ENCODE assay signal across 9 mouse cellular contexts in genomic region chr8:72352951-72353699, GRCm38 (mm10). TPM values are rescaled to one million over a fixed set of nuclear protein-coding genes. Genes with fewer than 3 reads are reported as not detected.
DNase-seq lines count a peak whose midpoint lies in the region; ATAC-seq and TF ChIP-seq lines count a peak whose summit lies in the region.
"Had no signal": no experiment of that assay in that cellular context is flagged by ENCODE, and none has a peak within 500 bp of the region (broad histone marks: within the 10 kb centered on the region; RNA-seq: fewer than 3 reads in every experiment).

No protein-coding gene starts in this region.

- no peak for DNase-seq in embryonic facial prominence, embryonic 11.5 days (ENCODE audit: low spot score)
- no peak for DNase-seq in embryonic facial prominence, embryonic 10.5 days (ENCODE audit: low spot score)
- DNase-seq in left cerebral cortex, adult 2 months (ENCODE audit: extremely low spot score in 1 of 2, low spot score in 2 of 2), result no peak
- no peak for DNase-seq in left cerebral cortex, adult 8-10 months (ENCODE audit: low spot score in 2 of 2)
- peak; percentile 63 to 83 for DNase-seq in kidney, postnatal 36 days
- no peak for DNase-seq in c-Kit-positive CD71-positive TER-119-positive erythroid progenitor cells, embryonic 14.5 days (ENCODE audit: low spot score)
- DNase-seq in left cerebral cortex, adult 18-20 months (ENCODE audit: low spot score in 2 of 2), result no peak
- DNase-seq: cerebellum, adult 9-10 months had no signal

- no peak for TF ChIP-seq CTCF in left cerebral cortex, adult 2 months (IDR thresholded peaks at IDR 0.05)

- H3K36me3 ChIP-seq in embryonic facial prominence, embryonic 11.5 days (replicated peaks; ENCODE audit: control insufficient read depth, insufficient read depth, low read depth, low read length), result peaks cover 3% of the 10 kb centered on the region; the same call in 1 of the 2 replicates
- H3K36me3 ChIP-seq in embryonic facial prominence, embryonic 10.5 days (replicated peaks), result peaks cover 77% of the 10 kb centered on the region

- H3K9me3 ChIP-seq in embryonic facial prominence, embryonic 11.5 days (replicated peaks; ENCODE audit: control insufficient read depth, low read length), result no peaks in the 10 kb centered on the region
- H3K9me3 ChIP-seq in embryonic facial prominence, embryonic 10.5 days, result no peaks in the 10 kb centered on the region

- no peak overlapping the region for H3K27ac ChIP-seq in embryonic facial prominence, embryonic 11.5 days (replicated peaks; ENCODE audit: low read depth, low read length)
- H3K27ac ChIP-seq in embryonic facial prominence, embryonic 10.5 days (replicated peaks), result no peak overlapping the region
- H3K27ac ChIP-seq in left cerebral cortex, adult 2 months, result peak overlapping the region; percentile 45; the same call in 1 of the 2 replicates
- H3K27ac ChIP-seq in brown adipose tissue, adult 24 weeks (replicated peaks; ENCODE audit: low read depth, low read length), result peak overlapping the region; percentile 82

- no peaks in the 10 kb centered on the region for H3K4me1 ChIP-seq in embryonic facial prominence, embryonic 11.5 days (ENCODE audit: control insufficient read depth, insufficient read depth, low read length)
- no peaks in the 10 kb centered on the region for H3K4me1 ChIP-seq in embryonic facial prominence, embryonic 10.5 days
- peaks cover 35% of the 10 kb centered on the region for H3K4me1 ChIP-seq in brown adipose tissue, adult 24 weeks (ENCODE audit: control insufficient read depth, insufficient read depth, insufficient read length, low read length)

- no peak overlapping the region for H3K4me3 ChIP-seq in embryonic facial prominence, embryonic 11.5 days (ENCODE audit: low read depth, low read length)
- no peak overlapping the region for H3K4me3 ChIP-seq in embryonic facial prominence, embryonic 10.5 days
- H3K4me3 ChIP-seq in left cerebral cortex, adult 2 months, result no peak overlapping the region
- H3K4me3 ChIP-seq in brown adipose tissue, adult 24 weeks (ENCODE audit: insufficient read depth, low read depth, low read length), result no peak overlapping the region

- H3K9ac ChIP-seq in embryonic facial prominence, embryonic 11.5 days (replicated peaks; ENCODE audit: low read length), result no peak overlapping the region

- WGBS in embryonic facial prominence, embryonic 11.5 days, result 81% methylated on average over 8 of the region's 8 CpGs
- WGBS in embryonic facial prominence, embryonic 10.5 days, result 88% methylated on average over 8 of the region's 8 CpGs

- intact Hi-C loops in left cerebral cortex, adult 2 months (cut with DNase I), result no loop called here

- H3K27me3 ChIP-seq in embryonic facial prominence, embryonic 11.5 days (ENCODE audit: control insufficient read depth, insufficient read depth, low read length), result no peaks in the 10 kb centered on the region
- H3K27me3 ChIP-seq in embryonic facial prominence, embryonic 10.5 days (replicated peaks; ENCODE audit: low read depth, poor library complexity, severe bottlenecking), result no peaks in the 10 kb centered on the region

- no peak overlapping the region for H3K4me2 ChIP-seq in embryonic facial prominence, embryonic 11.5 days (ENCODE audit: low read depth, low read length)

- ATAC-seq in embryonic facial prominence, embryonic 11.5 days (replicated peaks; ENCODE audit: insufficient number of reproducible peaks, low FRiP score, low TSS enrichment, low read depth), result 0 out of 2 replicates have a peak, but pooled peaks have one; percentile 36

RNA-seq across cellular contexts. Expression of gene Klf2, which starts 34.3 kb away (rescaled TPM):
- polyA plus RNA-seq in embryonic facial prominence, embryonic 11.5 days (2014; fragmentation: Nextera tagmentation; extraction: Ambion mirVana), result 4.4 and 4.7 TPM in 2 replicates
- polyA plus RNA-seq in embryonic facial prominence, embryonic 10.5 days (2016; fragmentation: Nextera tagmentation; extraction: Ambion mirVana), result 3.1 and 3.7 TPM in 2 replicates
- total RNA-seq in left cerebral cortex, adult 2 months (2021), result 10 to 100 TPM; 17.1 to 32.3 TPM
- total RNA-seq in left cerebral cortex, adult 8-10 months (2022), result 10 to 100 TPM; 10.9 to 16.5 (median 13.2) TPM
- 30.6 and 88.0 TPM in 2 replicates for polyA plus RNA-seq in brown adipose tissue, adult 24 weeks (2012; ENCODE audit: insufficient read depth, insufficient read length, missing spikeins)
- total RNA-seq in left cerebral cortex, adult 18-20 months (2021), result 10 to 100 TPM; 15.2 to 23.6 TPM

RNA-seq across cellular contexts. Expression of gene Gm10282, which starts 48.1 kb away (rescaled TPM):
- 39.9 and 42.0 TPM in 2 replicates for polyA plus RNA-seq in embryonic facial prominence, embryonic 11.5 days (2014; fragmentation: Nextera tagmentation; extraction: Ambion mirVana)
- 31.3 and 36.9 TPM in 2 replicates for polyA plus RNA-seq in embryonic facial prominence, embryonic 10.5 days (2016; fragmentation: Nextera tagmentation; extraction: Ambion mirVana)
- 1 to 10 TPM; 3.9 to 6.2 TPM for total RNA-seq in left cerebral cortex, adult 2 months (2021)
- total RNA-seq in left cerebral cortex, adult 8-10 months (2022), result 1 to 10 TPM; 5.1 to 8.2 (median 6.0) TPM
- not detected in 2 replicates for polyA plus RNA-seq in brown adipose tissue, adult 24 weeks (2012; ENCODE audit: insufficient read depth, insufficient read length, missing spikeins)
- 1 to 10 TPM; 2.8 to 4.2 TPM for total RNA-seq in left cerebral cortex, adult 18-20 months (2021)

Comparison
In these comparisons a context has a peak if more than half of its experiments do, and no peak if none do; other contexts are left out.
1. DNase-seq: peak in kidney, postnatal 36 days (2 of 2); none in embryonic facial prominence, embryonic 11.5 days (single experiment), embryonic facial prominence, embryonic 10.5 days (single experiment), left cerebral cortex, adult 2 months (0 of 2), left cerebral cortex, adult 8-10 months (0 of 2), c-Kit-positive CD71-positive TER-119-positive erythroid progenitor cells, embryonic 14.5 days (single experiment) and left cerebral cortex, adult 18-20 months (0 of 2).
2. H3K27ac ChIP-seq: peak in left cerebral cortex, adult 2 months (single experiment) and brown adipose tissue, adult 24 weeks (single experiment); none in embryonic facial prominence, embryonic 11.5 days (single experiment) and embryonic facial prominence, embryonic 10.5 days (single experiment).